Mouse (Mus musculus): ENCODE data around the gene Colec11. TPM values are rescaled to one million over a fixed set of nuclear protein-coding genes. Genes with fewer than 3 reads are reported as not detected.

Colec11 gene
- polyA plus RNA-seq (2012; rRNA removed) = 18.5 and 20.9 TPM in 2 replicates

GRCm38 (mm10) chr12:28623195-28623594 is at the start of gene Colec11:
Gene Colec11 (minus strand): TSS chr12:28623377.

GRCm38 (mm10) chr12:28649141-28650110 is 26.2 kb upstream of the Colec11 start, which contains the start of gene Rnaseh1:
Gene Rnaseh1 (plus strand): TSS chr12:28649602.

GRCm38 (mm10) chr12:28635535-28636476 is 12.6 kb upstream of the Colec11 start, which contains the start of gene Rps7:
Gene Rps7 (minus strand): TSS chr12:28635953.

GRCm38 (mm10) chr12:28582423-28582822 is 40.8 kb downstream of the Colec11 start, which contains the start of gene Allc:
Gene Allc (minus strand): TSS chr12:28582523.

GRCm38 (mm10) chr12:28552299-28552698 is 70.9 kb downstream of the Colec11 start, which contains the start of gene Dcdc2c:
Gene Dcdc2c (minus strand): TSS chr12:28552399.

Other genes starting within 250 kb of the Colec11 start
- not detected in 2 replicates for gene Dcdc2c, start 71.0 kb downstream of the Colec11 start, polyA plus RNA-seq (2012; rRNA removed)
- not detected in 2 replicates for gene Allc, start 40.9 kb downstream of the Colec11 start, polyA plus RNA-seq (2012; rRNA removed)
- gene Rps7, start 12.6 kb upstream of the Colec11 start, polyA plus RNA-seq (2012; rRNA removed) = 570 and 610 TPM in 2 replicates
- 8.8 and 9.0 TPM in 2 replicates for gene Rnaseh1, start 26.2 kb upstream of the Colec11 start, polyA plus RNA-seq (2012; rRNA removed)
- 32.8 and 32.9 TPM in 2 replicates for gene Adi1, start 51.9 kb upstream of the Colec11 start, polyA plus RNA-seq (2012; rRNA removed)
- gene Trappc12, start 127.1 kb upstream of the Colec11 start, polyA plus RNA-seq (2012; rRNA removed) = 10.5 and 10.6 TPM in 2 replicates
- 9.5 and 10.1 TPM in 2 replicates for gene Eipr1, start 128.4 kb upstream of the Colec11 start, polyA plus RNA-seq (2012; rRNA removed)

Measured in liver, embryonic 18 days (tissue).